Mouse (Mus musculus) adrenal gland, postnatal 25 days (tissue): ENCODE data around the gene Dnajc28. TPM values are rescaled to one million over a fixed set of nuclear protein-coding genes. Genes with fewer than 3 reads are reported as not detected.

Experiments
- DNase-seq: peaks from one replicate; pipeline ENCODE4 v3.0.0; 2021; ENCODE audit warnings: mixed read lengths
- total RNA-seq: library from RNA; stranded (reverse); gene quantifications from 2 replicates; pipeline ENCODE4 v1.2.3, GENCODE M21; 2021

The Dnajc28 gene
- total RNA-seq, 1 experiment from 2014 or later, result 17.1 TPM

DNA sequence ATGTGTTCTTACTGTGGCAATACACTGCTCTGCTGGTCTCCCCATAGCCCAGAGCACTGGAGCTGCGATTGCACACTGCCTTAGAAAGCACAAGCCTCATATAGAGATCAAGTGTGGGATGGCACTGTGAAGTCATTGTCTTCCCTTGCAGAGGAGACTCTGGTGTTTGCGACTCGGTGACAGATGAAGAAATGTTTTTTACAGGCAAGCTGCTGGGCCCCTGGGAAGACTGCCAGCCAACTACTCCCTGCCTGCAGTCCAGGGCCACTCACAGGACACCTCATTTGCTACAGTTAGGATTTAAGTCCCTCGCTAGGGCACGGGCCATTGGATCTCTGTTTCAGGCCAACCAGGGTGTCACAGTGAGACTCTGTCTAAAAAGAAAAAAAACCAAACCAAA, 13.6 kb upstream of the Dnajc28 start:
- peak; percentile 78 for DNase-seq

DNA sequence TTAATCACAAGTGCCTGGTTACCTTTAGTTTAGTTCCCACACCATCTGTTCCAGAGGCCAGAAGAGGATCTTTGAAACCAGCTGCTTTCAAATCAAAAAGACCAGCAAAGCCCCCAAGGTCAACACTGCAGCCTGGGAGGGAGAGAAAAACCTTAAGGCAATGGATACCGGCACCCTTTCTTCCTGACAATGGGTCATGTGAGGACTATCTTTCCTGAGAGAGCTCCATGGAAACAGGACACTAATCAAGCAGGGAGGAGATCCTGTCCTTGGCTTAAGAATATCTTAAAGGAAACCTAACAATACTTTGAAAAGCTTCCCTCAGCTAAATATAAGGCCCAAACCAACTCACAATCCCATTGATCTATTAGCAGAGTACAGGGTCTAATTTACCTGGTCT, 11.8 kb upstream of the Dnajc28 start:
- no peak for DNase-seq

DNA sequence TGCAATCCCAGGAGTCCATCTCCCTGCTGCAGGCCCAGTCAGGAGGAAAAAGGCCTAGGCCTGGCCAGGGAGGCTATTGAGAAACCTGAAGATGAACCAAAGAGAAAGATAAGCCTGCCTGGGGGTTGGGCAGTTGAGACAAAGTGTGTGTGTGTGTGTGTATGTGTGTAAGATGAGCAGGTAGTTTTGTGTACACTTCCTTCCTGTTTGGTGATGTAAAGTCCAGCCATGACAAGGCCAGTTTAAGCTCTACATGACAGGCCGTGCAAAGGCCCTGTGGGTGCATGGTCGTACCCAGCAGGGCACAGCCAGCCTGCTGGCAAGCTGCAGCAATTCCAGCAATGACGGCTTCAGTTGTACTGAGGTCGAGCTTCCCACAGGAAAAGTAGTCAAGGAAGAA, 10.9 kb upstream of the Dnajc28 start:
- no peak for DNase-seq

DNA sequence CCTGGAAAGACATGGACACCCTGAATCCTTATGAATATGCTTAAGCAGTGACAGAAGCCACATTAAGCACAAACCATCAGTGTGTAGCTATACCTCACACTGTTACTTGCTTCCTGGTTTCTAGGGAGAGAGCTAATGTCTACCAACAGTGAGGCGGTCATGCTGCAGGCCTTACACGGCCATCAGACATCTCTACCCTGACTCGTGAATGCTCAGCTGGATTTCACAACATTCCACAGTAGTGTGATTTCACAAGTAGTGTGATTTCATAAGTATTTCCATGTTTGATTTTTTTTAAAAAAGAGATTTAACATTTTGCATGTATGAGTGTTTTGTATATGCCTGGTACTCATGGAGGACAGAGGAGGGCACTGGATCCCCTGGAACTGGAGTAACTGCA, 9.8 kb upstream of the Dnajc28 start:
- DNase-seq, result no peak

DNA sequence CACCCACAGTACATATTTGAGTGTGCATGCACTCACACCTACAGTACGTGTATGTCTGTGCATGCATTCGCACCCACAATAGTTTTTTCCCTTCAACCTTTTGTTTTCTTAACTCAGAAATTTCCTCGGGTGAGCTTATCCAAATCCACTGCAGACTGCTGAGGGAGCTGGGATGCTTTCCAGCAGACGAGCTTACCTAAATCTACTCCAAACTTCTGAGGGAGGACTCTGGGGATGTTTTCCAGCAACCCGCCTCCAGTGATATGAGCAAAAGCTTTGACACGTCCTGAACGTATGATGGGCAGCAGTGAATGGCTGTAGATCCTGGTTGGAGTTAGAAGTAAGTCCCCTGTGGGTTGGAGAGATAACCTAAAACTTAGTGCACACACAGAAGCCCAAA, 9.0 kb upstream of the Dnajc28 start:
- no peak for DNase-seq

DNA sequence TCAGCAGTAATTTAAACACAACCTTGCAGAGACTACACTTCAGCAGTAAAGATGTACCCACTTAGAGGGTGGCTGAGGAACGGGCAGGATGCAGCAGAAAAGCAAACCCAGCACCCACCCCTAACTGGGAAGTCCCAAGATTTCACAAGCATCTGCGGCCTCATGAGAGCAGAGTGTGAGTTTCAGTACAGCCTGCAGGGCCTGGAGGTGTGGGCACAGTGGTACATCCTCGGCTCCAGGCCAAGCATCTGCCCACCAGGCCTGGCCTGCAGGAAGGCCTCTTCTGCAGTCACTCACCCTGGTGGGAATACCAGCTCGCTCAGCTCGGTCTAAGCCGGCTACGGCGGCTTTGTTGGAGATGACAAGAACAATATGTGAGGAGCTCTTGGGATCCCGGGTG, 4.2 kb upstream of the Dnajc28 start:
- no peak for DNase-seq

DNA sequence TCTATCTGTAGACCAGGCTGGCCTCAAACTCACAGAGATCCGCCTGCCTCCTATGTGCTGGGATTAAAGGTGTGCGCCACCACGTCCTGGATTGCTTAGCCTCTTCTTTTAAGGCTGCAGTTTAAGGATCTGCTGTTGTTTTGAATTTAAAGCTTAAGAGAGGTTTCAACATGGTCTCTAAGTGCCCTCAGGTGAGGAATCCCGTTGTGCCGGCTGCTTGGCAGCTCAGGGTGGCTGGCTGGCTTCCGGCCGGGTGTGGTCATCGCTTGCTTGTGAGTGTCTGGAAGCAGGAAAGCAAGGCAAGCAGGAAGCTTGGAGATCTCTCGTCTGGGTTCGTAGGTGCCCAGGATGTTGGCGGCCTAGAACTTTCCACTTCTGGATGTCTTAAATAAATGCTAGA, 2.2 kb upstream of the Dnajc28 start:
- no peak for DNase-seq

DNA sequence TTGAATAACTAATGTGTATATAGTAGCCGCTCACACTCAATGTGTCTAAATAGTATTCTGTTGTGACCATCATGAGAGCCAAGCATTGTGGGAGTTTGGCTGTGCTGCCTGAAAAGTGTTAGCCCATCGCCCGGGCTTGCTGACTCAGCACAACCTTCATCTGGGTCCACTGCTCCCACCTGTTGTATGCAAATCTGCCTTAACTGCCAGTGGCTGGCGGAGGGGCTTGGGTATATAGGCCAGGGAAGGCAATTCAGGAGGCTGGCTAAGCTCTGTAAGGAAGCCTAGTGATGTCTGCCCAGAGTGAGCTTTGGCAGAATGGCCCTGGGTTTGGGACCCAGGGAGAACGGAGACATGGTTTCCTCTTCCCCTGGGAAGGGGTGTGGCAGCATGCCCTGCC, 1.4 kb upstream of the Dnajc28 start:
- DNase-seq, result no peak

DNA sequence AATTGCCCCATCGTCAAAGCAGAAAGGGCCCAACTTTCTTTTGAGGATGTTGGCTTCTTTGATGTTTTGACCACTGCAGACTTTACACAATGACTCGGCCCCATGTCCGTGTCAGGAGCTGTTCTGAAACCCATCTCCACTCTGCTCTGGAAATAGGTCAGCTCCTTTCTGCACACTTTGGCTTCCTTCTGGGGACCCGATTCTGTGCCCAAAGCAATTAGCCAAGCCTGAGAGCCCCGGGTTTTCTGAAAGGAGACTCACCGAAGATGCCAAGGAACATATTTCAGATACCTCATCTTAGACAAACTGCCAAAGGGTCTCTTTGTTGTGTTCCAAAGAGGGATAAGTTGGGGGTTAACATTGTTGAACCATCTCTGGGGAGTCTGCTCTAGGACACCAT, 4.3 kb downstream of the Dnajc28 start:
- no peak for DNase-seq

DNA sequence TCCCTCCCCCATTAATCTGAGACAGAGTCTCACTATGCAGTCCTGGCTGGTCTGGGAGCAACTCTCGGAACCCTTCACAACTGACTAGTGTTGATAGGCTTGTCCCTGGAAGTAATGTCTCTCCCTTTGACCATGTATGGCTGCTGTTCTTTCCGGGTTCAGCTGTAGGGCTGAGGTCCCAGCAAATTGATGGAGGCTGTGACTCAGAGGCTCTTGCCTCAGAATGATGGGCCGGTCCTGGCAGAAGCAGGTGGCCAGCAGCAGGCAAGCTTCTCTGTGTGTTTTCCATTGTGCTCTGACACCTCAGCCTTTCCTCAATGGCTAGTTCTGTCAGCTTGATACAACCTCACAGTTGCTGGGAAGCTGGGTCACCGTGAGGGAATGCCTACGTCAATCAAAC, 6.3 kb downstream of the Dnajc28 start:
- DNase-seq, result peak; percentile 30

DNA sequence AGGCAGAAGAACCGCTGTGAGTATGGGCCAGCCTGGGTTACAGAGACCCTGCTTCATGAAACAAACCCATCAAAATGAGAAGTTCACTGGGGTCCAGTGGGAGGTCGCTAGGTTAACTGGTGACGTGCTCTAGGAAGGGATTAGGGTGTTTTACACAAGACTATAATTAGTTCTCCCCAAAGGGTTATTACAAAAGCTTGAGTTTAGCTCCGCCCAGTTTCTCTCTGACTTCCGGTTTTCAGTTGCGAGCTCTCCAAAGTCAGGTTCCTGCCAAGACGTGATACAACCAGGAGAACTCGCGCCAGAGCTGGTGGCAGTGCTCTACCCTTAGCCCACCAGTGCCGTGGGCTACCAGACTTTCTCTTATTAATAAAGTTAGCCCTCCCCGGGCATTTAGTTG, 7.6 kb downstream of the Dnajc28 start:
- no peak for DNase-seq

DNA sequence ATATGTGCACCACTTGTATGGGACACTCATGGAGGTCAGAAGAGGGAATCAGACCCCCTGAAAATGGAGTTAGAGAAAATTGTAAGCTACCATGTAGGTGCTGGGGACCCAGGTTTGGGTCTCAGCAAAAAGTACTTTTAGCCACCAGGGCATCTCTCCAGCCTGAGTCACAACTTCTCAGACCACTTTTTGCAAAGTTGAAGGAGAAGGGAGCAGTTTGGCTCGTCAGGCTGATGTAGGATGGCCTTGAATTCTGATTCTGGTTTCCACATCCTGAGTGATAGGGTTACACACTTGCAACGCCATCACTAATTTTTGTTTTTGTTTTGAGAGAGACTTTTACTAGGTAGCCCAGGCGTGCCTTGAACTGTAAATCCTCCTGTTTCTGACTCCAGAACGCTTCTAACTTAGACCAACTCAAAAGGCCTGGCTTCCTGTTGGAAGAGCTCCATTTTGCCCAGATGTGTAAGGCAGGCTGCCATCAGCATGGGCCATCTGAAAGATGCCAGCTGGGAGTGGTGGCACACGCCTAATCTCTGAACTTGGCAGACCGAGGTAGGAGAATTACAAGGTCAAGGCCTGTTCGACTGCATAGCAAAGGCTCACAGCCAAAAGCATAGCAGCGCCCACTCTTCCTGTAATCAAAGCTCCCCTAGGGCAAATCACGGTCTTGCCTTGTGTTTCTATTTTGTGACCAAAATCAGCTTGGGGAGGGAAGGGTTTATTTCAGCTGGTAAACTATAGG, 9.2 kb downstream of the Dnajc28 start:
- peak; percentile 64 for DNase-seq

DNA sequence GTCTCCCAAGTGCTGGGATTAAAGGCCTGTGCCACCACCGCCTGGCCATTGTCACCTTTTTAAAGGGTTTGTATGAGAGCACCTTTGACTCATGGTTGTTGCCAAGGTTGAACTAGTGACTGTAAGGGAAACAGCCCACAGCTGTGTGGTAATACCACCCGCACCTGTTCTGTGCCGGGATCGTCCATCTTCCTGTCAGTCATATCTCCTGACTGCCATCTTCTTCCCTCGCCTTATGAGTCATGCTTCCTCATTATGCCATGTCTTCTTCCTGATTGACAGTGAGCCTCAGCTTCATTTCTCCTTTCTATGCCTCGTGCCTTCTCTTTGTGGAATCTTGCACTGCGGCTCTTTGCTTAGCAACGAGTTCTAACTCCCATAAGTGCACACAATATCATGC, 11.9 kb downstream of the Dnajc28 start:
- no peak for DNase-seq

DNA sequence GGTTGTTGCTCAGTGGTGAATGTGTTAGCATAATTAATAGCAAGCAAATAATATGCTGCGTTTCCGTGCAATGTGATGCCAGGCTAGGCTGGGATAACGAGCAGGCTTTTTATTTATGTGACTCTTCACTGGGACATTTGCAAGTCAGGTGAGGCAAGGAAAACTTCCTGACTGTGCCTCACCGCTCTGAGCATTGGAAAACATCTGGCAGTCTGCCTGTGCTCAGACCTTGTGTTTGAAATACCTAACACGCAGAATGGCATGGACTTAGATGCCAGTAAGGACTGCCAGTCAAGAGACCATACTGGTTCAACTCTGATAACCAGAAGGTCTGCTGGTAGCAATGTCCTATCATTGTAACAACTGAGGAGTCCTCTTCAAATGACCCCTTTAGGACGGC, 13.7 kb downstream of the Dnajc28 start:
- DNase-seq, result peak; percentile 24

DNA sequence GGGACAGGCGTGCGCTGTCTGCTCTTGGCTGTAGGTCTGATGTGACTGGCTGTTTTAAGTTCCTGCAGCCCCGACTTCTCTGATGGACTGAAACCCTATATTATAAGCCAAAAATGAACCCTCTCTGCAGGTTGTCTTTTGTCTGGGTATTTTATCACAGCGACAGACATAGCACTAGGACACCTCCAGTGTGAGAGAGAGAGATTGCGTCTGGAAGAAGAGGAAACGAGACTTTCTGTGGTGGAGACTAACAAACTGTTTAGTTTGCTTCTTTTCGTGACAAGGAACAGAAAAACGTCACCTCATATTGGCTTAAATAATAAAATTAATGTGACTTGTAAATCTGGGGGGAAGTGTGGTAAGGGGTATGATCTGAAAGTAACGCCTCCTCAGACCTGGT, 17.1 kb downstream of the Dnajc28 start:
- DNase-seq, result no peak

DNA sequence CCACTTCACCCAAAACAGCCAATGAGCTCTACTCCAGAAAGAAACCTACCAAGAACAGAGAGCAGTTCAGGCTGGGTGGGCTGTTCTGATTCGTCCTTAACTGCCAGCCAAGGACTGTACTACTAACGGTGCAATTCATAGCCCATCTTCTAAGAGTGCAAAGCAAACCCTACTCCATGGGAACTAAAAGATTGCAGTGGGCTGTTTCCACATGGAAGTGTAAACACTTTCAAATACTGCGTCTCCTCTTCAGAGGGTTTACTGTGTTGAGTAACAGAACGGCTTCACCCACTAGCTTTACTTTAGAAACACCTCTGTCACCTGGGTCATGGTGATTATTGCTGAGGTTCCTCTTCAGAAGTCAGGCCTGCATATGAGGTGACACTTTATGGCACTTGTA, 17.7 kb downstream of the Dnajc28 start:
- DNase-seq, result no peak

DNA sequence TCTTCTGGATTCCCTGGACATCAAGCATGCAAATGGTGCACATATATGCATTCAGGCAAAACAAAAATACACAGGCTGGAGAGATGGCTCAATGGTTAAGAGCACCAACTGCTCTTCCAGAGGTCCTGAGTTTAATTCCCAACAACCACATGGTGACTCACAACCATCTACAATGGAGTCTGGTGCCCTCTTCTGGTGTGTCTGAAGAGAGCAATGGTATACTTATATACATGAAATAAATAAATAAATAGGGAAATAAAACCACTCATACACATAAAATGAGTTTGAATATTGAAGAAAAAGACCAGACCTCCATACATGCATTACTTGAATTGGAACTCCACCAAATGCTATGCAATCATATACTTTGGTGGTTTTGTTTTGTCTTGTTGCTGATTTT, 19.6 kb downstream of the Dnajc28 start:
- no peak for DNase-seq

DNA sequence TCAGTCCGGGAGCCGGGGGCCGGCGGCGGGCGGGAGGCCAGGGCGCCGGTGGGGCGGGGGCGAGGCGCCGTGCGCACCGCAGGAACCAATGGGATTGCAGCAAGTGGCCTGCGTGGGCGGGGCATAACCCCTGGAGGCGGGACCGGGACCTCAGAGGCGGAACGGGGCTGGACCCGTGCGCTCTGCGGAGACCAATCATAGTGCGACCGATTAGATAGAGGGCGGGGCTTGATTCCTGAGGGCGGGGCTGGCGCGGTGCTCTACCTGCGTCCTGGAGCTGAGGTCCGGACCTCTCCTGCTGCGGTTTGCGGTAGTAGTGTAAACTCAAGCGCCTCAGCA, 21.2 kb downstream of the Dnajc28 start, which contains the start of gene Tmem50b:
Gene Tmem50b (minus strand): TSS at position 129 of the 339 bp plus-strand sequence.
- peak; percentile 99 for DNase-seq

DNA sequence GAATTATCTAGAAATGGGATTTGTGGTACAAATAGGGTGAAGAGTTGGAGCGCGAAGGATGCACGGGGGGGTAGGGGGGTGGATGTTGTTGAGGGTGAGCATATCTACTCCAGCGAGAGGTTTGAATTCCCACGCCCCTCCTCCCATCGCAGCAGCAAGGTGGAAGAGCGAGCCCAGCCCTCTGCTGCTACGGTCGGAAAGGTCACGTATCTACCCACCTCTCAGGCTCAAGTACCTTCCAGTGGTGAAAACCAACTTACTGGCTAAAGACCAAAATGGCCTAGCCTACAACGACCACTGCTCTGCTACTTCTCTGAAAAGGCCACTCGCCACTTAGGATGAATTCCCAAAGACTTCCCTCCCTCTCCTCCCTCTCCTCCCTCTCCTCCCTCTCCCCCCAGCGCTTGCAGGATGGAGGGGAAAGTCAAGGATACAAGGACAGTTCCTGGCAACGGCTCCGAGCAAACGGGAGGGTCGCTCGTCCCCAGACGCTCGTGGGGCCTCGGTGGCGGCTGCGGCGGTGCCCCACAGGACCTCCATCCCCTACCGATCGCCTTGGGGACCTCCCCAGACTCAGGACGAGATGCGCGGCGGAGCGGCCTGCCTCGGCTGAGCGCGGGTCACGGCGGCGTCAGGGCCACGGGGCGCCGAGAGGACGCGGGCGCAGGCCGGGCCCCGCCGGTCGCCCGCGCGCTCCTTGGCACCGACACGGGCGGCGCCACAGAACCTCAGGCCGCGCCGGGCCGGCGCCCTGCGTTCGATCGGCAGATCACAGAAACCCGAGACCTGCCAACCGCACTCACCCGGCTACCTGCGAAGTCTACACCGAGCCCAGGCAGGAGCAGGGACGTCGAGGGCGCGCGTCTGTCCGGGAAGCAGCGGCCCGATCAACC, 21.8 kb downstream of the Dnajc28 start:
- no peak for DNase-seq

DNA sequence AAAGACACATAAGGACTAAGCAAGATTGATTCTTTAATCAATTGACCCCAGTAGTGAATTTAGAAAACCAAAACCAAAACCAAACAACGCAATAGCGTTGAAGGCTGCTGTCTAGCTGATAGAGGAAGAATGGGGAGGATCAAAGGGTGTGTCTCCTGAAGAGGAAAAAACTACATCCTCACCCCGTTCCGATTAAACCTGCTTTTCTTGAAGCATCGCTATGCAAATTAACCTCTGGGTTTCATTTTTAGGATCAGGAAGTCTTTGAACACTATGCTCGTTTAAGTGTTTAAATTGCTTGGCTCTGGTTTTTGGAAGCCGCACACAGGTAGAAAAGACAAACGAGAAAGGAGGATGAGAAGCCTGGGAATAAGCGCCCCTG, 22.4 kb downstream of the Dnajc28 start:
- no peak for DNase-seq

DNA sequence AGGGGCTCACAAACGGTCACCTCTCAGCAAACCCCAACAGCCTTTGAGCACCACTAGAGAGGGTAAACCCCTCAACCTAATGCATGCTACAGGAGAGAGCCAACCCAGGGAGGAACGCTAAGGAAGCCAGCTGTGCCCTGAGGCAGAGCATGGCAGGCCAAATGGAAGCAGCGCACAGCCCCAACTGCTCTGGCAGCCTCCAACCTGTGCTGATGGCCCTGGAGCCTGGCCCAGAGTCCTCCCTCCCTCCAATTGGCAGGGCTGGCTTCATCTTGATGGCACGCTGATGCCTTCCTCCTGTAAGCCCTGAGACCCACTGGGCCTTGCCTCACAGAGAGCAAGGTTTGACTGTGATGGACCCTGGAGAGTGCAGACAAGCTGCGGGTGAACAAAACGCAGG, 23.8 kb downstream of the Dnajc28 start:
- peak; percentile 31 for DNase-seq

DNA sequence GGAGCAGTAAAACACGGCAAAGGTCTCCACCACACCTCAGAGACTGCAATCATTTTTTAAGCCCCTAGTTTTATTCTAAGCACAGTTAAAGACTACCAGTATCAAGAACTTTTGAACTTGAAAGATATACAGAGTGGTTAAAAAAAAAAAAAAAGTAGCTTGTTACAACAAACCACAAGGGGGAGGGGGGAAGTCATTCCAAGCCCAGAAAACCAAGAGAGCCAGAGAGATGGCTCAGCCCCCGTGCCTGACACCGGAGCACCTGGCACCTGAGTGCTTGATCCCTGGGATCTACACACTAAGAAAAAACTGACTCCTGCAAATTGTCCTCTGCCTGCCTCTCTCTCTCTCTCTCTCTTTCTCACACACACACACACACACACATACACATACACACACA, 25.6 kb downstream of the Dnajc28 start:
- DNase-seq, result no peak

DNA sequence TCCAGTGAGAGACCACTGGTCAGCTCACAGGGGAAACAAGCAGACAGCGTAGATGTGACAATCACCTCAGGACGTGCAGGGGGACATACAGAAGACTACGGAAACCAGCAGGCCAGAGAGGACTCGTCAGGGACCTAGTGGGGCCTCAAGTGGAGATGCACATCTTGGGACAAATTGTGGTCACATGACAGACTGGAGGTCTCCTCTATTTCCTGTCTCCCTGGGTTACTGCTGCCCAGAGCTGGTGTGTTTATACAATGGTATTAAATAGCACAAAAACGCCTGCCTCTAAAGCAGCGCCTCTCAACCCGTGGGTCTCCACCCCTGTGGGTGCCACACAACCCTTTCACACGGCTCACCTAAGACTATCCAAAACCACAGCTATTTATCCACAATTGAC, 26.7 kb downstream of the Dnajc28 start:
- no peak for DNase-seq

DNA sequence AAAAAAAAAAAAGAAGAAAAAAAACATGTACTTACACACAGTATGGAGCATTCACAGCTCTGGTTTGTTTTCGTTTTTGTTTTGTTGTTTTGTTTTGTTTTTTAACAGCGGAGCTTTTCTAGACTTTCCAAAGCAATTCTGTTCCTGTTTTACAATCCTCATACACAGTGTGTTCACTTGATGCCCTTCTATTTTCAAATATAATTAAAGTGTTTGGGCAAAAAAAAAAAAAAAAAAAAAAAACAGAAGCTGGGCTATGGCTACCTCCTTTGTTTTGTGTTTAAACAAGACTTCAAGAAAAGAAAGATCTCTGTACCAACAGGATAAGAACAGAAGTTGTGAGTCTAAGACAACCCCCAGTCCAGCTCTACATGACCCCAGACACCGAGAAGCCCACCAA, 30.1 kb downstream of the Dnajc28 start:
- no peak for DNase-seq
